Mouse (Mus musculus) lung, postnatal 0 days (tissue): Measurements from ENCODE around the gene Rasa2.

Source experiments
- CTCF ChIP-seq: IDR thresholded peaks from 2 replicates; pipeline ENCODE4 v1.5.1; 2016; ENCODE audit warnings: antibody characterized with exemption, mild to moderate bottlenecking
- EP300 ChIP-seq: IDR thresholded peaks from 2 replicates; pipeline ENCODE4 v1.6.1; 2016; ENCODE audit warnings: antibody characterized with exemption, mild to moderate bottlenecking, control low read depth

- TF ChIP-seq EP300 (no peak), CTCF (no peak)
Observed at GRCm38 (mm10) chr9:96502856-96503610, 128.4 kb downstream of the Rasa2 start.
